Mouse (Mus musculus): ENCODE results near the gene Tmem255b. TPM values are rescaled to one million over a fixed set of nuclear protein-coding genes. Genes with fewer than 3 reads are reported as not detected.
A peak's percentile ranks its signal among the peaks of the same experiment; 100 is the strongest.

Tmem255b gene
- total and polyA plus RNA-seq, 2 experiments from 2014 or later: 3.6 to 8.9 TPM

GRCm38 (mm10) chr8:13504894-13505674 is 70.1 kb downstream of the Tmem255b start:
- no peak overlapping the region for H3K9ac ChIP-seq (replicated peaks; ENCODE audit: low read depth, low read length)
- no peak overlapping the region for H3K4me3 ChIP-seq (ENCODE audit: low read depth, low read length)
- H3K27ac ChIP-seq (ENCODE audit: low read depth): no peak overlapping the region
- H3K4me1 ChIP-seq (ENCODE audit: control insufficient read depth, insufficient read depth): peaks cover 13% of the 10 kb centered on the region
- H3K27me3 ChIP-seq (ENCODE audit: control insufficient read depth, insufficient read depth, low read length): no peaks in the 10 kb centered on the region
- no peak for TF ChIP-seq EP300 (IDR thresholded peaks at IDR 0.05; ENCODE audit: low read depth)
- no peak for TF ChIP-seq CTCF (IDR thresholded peaks at IDR 0.05; ENCODE audit: low read depth)
- no peaks in the 10 kb centered on the region for H3K36me3 ChIP-seq (replicated peaks; ENCODE audit: control insufficient read depth, insufficient read depth, low read length)
- ATAC-seq (ENCODE audit: insufficient read depth, low read depth) (no peak), DNase-seq (ENCODE audit: low spot score) (no peak)
- H3K4me2 ChIP-seq (ENCODE audit: low read depth, low read length): no peak overlapping the region
- no peaks in the 10 kb centered on the region for H3K9me3 ChIP-seq (replicated peaks; ENCODE audit: control insufficient read depth, low read length)

GRCm38 (mm10) chr8:13506849-13507248 is 71.9 kb downstream of the Tmem255b start:
- TF ChIP-seq CTCF (IDR thresholded peaks at IDR 0.05; ENCODE audit: low read depth) (no peak), EP300 (IDR thresholded peaks at IDR 0.05; ENCODE audit: low read depth) (0 out of 2 replicates have a peak, but pooled peaks have one; percentile 78)
- Histone ChIP-seq H3K4me2 (ENCODE audit: low read depth, low read length) (no peak overlapping the region), H3K4me3 (ENCODE audit: low read depth, low read length) (no peak overlapping the region), H3K27me3 (ENCODE audit: control insufficient read depth, insufficient read depth, low read length) (no peaks in the 10 kb centered on the region), H3K4me1 (ENCODE audit: control insufficient read depth, insufficient read depth) (peaks cover 13% of the 10 kb centered on the region), H3K36me3 (replicated peaks; ENCODE audit: control insufficient read depth, insufficient read depth, low read length) (no peaks in the 10 kb centered on the region), H3K9me3 (replicated peaks; ENCODE audit: control insufficient read depth, low read length) (no peaks in the 10 kb centered on the region), H3K9ac (replicated peaks; ENCODE audit: low read depth, low read length) (no peak overlapping the region), H3K27ac (ENCODE audit: low read depth) (0 out of 2 replicates have a peak overlapping the region, but pooled peaks have one; percentile 22)
- DNase-seq (ENCODE audit: low spot score) (peak; percentile 71), ATAC-seq (ENCODE audit: insufficient read depth, low read depth) (peak; percentile 97)
- WGBS: 19% methylated on average over 4 of the region's 4 CpGs

GRCm38 (mm10) chr8:13507284-13507937 is 72.4 kb downstream of the Tmem255b start:
- H3K9ac ChIP-seq (replicated peaks; ENCODE audit: low read depth, low read length): no peak overlapping the region
- TF ChIP-seq EP300 (IDR thresholded peaks at IDR 0.05; ENCODE audit: low read depth) (no peak), CTCF (IDR thresholded peaks at IDR 0.05; ENCODE audit: low read depth) (no peak)
- no peak overlapping the region for H3K4me2 ChIP-seq (ENCODE audit: low read depth, low read length)
- no peak for DNase-seq (ENCODE audit: low spot score)
- no peak overlapping the region for H3K27ac ChIP-seq (ENCODE audit: low read depth)
- ATAC-seq (ENCODE audit: insufficient read depth, low read depth): no peak
- H3K4me1 ChIP-seq (ENCODE audit: control insufficient read depth, insufficient read depth): peaks cover 16% of the 10 kb centered on the region
- no peaks in the 10 kb centered on the region for H3K36me3 ChIP-seq (replicated peaks; ENCODE audit: control insufficient read depth, insufficient read depth, low read length)
- H3K4me3 ChIP-seq (ENCODE audit: low read depth, low read length): no peak overlapping the region
- 87% methylated on average over 3 of the region's 3 CpGs for WGBS
- no peaks in the 10 kb centered on the region for H3K27me3 ChIP-seq (ENCODE audit: control insufficient read depth, insufficient read depth, low read length)
- H3K9me3 ChIP-seq (replicated peaks; ENCODE audit: control insufficient read depth, low read length): no peaks in the 10 kb centered on the region

GRCm38 (mm10) chr8:13512016-13512415 is 77.0 kb downstream of the Tmem255b start:
- Histone ChIP-seq H3K27ac (ENCODE audit: low read depth) (no peak overlapping the region), H3K4me1 (ENCODE audit: control insufficient read depth, insufficient read depth) (peaks cover 23% of the 10 kb centered on the region; the same call in 1 of the 2 replicates), H3K27me3 (ENCODE audit: control insufficient read depth, insufficient read depth, low read length) (no peaks in the 10 kb centered on the region), H3K4me3 (ENCODE audit: low read depth, low read length) (no peak overlapping the region), H3K4me2 (ENCODE audit: low read depth, low read length) (no peak overlapping the region), H3K9me3 (replicated peaks; ENCODE audit: control insufficient read depth, low read length) (no peaks in the 10 kb centered on the region), H3K9ac (replicated peaks; ENCODE audit: low read depth, low read length) (no peak overlapping the region), H3K36me3 (replicated peaks; ENCODE audit: control insufficient read depth, insufficient read depth, low read length) (no peaks in the 10 kb centered on the region)
- DNase-seq (ENCODE audit: low spot score) (no peak), ATAC-seq (ENCODE audit: insufficient read depth, low read depth) (no peak)
- TF ChIP-seq CTCF (IDR thresholded peaks at IDR 0.05; ENCODE audit: low read depth): no peak
- no peak for TF ChIP-seq EP300 (IDR thresholded peaks at IDR 0.05; ENCODE audit: low read depth)
- WGBS: 83% methylated on average over 5 of the region's 5 CpGs

GRCm38 (mm10) chr8:13512677-13513076 is 77.7 kb downstream of the Tmem255b start:
- Histone ChIP-seq H3K9ac (replicated peaks; ENCODE audit: low read depth, low read length) (no peak overlapping the region), H3K9me3 (replicated peaks; ENCODE audit: control insufficient read depth, low read length) (no peaks in the 10 kb centered on the region), H3K4me3 (ENCODE audit: low read depth, low read length) (no peak overlapping the region), H3K27ac (ENCODE audit: low read depth) (no peak overlapping the region), H3K4me2 (ENCODE audit: low read depth, low read length) (no peak overlapping the region), H3K27me3 (ENCODE audit: control insufficient read depth, insufficient read depth, low read length) (no peaks in the 10 kb centered on the region), H3K4me1 (ENCODE audit: control insufficient read depth, insufficient read depth) (peaks cover 24% of the 10 kb centered on the region), H3K36me3 (replicated peaks; ENCODE audit: control insufficient read depth, insufficient read depth, low read length) (no peaks in the 10 kb centered on the region)
- ATAC-seq (ENCODE audit: insufficient read depth, low read depth) (no peak), DNase-seq (ENCODE audit: low spot score) (no peak)
- WGBS: 58% methylated on average over 6 of the region's 6 CpGs
- no peak for TF ChIP-seq CTCF (IDR thresholded peaks at IDR 0.05; ENCODE audit: low read depth)
- no peak for TF ChIP-seq EP300 (IDR thresholded peaks at IDR 0.05; ENCODE audit: low read depth)
